Mouse (Mus musculus) liver, embryonic 15.5 days (tissue): ENCODE results near the gene Creb5. TPM values are rescaled to one million over a fixed set of nuclear protein-coding genes. Genes with fewer than 3 reads are reported as not detected.

Source experiments
- ATAC-seq: fragments of 200-750 bp; cut with Nextera tagmentation; 2 replicates; pipeline ENCODE4 v1.8.0; 2017; ENCODE audit warnings: moderate number of reproducible peaks, mild to moderate bottlenecking, moderate library complexity; ENCODE audit not compliant: insufficient read depth
- H3K27ac ChIP-seq: fragments of 300-500 bp; sonication (generic); replicated peaks from 2 replicates; pipeline ENCODE4 v1.5.1; 2015; ENCODE audit warnings: mild to moderate bottlenecking, inconsistent platforms
- H3K27me3 ChIP-seq: fragments of 300-500 bp; sonication (generic); 2 replicates; pipeline ENCODE4 v1.6.1; 2015; ENCODE audit warnings: mild to moderate bottlenecking, inconsistent platforms
- H3K36me3 ChIP-seq: fragments of 300-500 bp; sonication (generic); replicated peaks from 2 replicates; pipeline ENCODE4 v1.6.1; 2015; ENCODE audit warnings: moderate library complexity, mild to moderate bottlenecking, inconsistent platforms
- H3K4me1 ChIP-seq: fragments of 300-500 bp; sonication (generic); replicated peaks from 2 replicates; pipeline ENCODE4 v1.6.1; 2015; ENCODE audit warnings: inconsistent platforms
- H3K4me2 ChIP-seq: fragments of 300-500 bp; sonication (generic); 2 replicates; pipeline ENCODE4 v1.6.1; 2015; ENCODE audit warnings: moderate library complexity, mild to moderate bottlenecking, inconsistent platforms
- H3K4me3 ChIP-seq: fragments of 300-500 bp; sonication (generic); replicated peaks from 2 replicates; pipeline ENCODE4 v1.5.1; 2015; ENCODE audit warnings: mild to moderate bottlenecking, inconsistent platforms
- H3K9ac ChIP-seq: fragments of 300-500 bp; sonication (generic); 2 replicates; pipeline ENCODE4 v1.6.1; 2015; ENCODE audit warnings: moderate library complexity, mild to moderate bottlenecking, inconsistent platforms
- H3K9me3 ChIP-seq: fragments of 300-500 bp; sonication (generic); replicated peaks from 2 replicates; pipeline ENCODE4 v1.6.1; 2016; ENCODE audit warnings: inconsistent platforms
- WGBS: fragments of 180-500 bp; shearing (Covaris S2); methylation state at CpG from one replicate; pipeline ENCODE4 v1.1.7; 2015; ENCODE audit warnings: mixed read lengths; ENCODE audit not compliant: insufficient replicate concordance; 5-methylcytosine and 5-hydroxymethylcytosine counted together
- polyA plus RNA-seq: library from polyadenylated mRNA; unstranded; fragments of >200 nt; fragmentation: Nextera tagmentation; extraction: Ambion mirVana; gene quantifications from 2 replicates; pipeline ENCODE4 v1.2.1, GENCODE M21; 2015

Gene Creb5
- polyA plus RNA-seq, 1 experiment from 2014 or later, result 0.33 TPM

DNA sequence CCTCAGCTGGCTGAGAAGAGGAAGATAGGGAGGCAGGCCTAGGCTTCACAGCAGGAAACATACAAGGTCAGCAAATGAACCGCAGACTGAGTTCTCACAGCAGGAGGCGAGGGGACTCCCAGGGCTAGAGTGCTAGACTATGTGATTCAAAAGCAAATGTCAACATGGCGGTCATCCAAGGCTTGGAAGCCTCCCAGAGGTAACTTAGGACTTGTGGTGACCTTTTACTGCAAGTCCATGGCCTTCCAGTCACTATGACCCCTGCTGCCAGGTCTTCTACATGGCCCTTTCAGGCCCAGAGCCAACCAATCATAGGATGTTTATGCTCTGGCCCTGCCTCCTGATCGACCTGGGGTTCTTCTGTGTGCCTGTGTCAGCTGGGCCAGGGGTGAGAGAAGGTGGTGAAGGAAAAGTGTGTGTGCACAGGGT, 209.3 kb downstream of the Creb5 start:
- Histone ChIP-seq H3K4me3 (no peak overlapping the region), H3K4me2 (no peak overlapping the region), H3K27ac (no peak overlapping the region), H3K27me3 (no peaks in the 10 kb centered on the region), H3K4me1 (no peaks in the 10 kb centered on the region; the same call in 1 of the 2 replicates), H3K36me3 (no peaks in the 10 kb centered on the region), H3K9me3 (no peaks in the 10 kb centered on the region), H3K9ac (no peak overlapping the region)
- 44% methylated on average over 4 of the region's 4 CpGs for WGBS
- ATAC-seq, result peak; percentile 85

DNA sequence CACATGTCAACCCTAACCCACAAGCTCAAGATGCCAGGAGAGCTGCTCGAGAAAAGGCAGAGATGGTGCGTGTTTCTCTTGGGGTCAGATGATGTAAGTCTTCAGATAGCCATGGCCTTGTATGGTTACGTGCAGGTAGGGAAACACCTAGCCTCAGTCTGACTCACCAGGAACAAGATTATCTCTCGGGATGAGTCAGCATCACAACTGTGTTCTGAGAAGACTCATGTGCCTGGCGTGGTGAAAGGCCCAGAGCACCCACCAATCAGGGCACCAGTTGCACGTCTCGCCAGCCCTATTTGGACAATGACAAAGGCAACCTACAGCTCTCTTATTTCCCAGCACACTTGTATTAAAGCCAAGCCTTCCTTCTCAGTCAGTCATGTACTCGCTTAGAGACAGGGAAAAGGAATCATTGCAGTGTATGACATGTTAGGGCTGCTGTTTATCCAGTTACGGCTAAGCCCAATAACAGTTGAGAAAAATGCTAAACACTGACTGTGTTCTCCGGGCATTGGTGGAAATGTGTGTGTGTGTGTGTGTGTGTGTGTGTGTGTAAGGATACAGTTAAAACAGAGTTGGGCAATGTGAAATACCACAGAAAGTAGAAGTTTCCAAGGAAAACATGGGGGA, 210.9 kb downstream of the Creb5 start:
- 60% methylated on average over 10 of the region's 10 CpGs for WGBS
- no peaks in the 10 kb centered on the region for H3K36me3 ChIP-seq
- no peaks in the 10 kb centered on the region; the same call in 1 of the 2 replicates for H3K4me1 ChIP-seq
- no peaks in the 10 kb centered on the region for H3K9me3 ChIP-seq
- H3K9ac ChIP-seq, result no peak overlapping the region
- H3K27ac ChIP-seq, result no peak overlapping the region
- no peak overlapping the region for H3K4me3 ChIP-seq
- no peak overlapping the region for H3K4me2 ChIP-seq
- ATAC-seq, result no peak
- H3K27me3 ChIP-seq, result no peaks in the 10 kb centered on the region

DNA sequence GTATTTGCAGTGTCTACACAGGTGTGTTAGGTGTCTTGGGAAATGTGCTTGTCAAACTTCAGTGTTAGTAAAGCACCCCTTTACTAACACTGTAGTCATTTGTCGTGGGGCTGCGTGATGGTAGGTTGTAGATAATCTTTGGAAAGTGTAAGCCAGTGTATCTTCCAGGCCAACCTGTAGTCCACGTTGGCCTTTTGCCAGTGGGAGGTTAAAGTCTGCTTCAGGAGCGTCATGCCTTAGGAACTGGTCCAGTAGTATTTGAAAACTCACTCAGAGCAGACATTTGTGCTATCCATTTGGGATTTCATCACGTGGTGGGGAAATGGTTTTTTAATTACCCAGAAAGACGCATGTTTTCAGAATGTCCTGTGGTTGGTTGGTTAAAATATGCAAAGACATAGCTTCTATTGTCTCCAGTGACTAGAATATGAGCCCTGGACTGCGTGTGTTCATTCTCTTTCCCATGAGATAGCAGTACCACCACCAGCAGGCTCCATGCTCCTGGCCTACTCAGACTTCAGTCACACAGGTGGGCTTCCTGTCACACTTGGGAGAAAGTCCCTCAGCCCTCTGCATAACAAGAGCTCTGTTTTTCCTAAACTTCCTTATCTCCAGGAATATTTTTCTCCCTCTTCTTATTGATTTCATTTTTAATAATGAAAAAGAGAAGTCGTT, 212.7 kb downstream of the Creb5 start:
- no peaks in the 10 kb centered on the region for H3K36me3 ChIP-seq
- no peak overlapping the region for H3K9ac ChIP-seq
- WGBS, result 59% methylated on average over 8 of the region's 8 CpGs
- no peak overlapping the region for H3K4me3 ChIP-seq
- no peak overlapping the region for H3K27ac ChIP-seq
- no peaks in the 10 kb centered on the region for H3K9me3 ChIP-seq
- no peak overlapping the region for H3K4me2 ChIP-seq
- H3K27me3 ChIP-seq, result no peaks in the 10 kb centered on the region
- no peak for ATAC-seq
- no peaks in the 10 kb centered on the region; the same call in 1 of the 2 replicates for H3K4me1 ChIP-seq

DNA sequence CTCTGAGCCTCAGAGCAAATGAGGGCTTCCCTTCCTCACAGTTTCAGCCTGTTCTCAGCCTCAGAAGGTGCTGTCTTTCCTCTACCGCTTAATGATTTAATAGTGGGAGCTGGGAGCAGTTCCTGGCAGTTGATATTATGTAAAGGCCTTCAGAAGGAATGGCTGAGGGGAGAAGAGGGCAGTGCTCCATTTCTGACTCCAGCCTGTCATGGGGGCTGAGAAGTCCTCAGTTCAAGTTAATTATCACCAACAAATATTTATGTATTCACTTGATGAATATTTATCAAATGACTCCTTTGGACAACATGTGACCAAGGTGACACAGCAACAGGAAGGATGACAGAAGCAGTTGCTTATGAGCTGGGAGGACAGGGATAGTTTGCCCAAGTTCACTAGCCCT, 214.2 kb downstream of the Creb5 start:
- Histone ChIP-seq H3K9ac (no peak overlapping the region), H3K4me1 (no peaks in the 10 kb centered on the region; the same call in 1 of the 2 replicates), H3K4me2 (no peak overlapping the region), H3K27ac (no peak overlapping the region), H3K4me3 (no peak overlapping the region), H3K27me3 (no peaks in the 10 kb centered on the region), H3K36me3 (no peaks in the 10 kb centered on the region), H3K9me3 (no peaks in the 10 kb centered on the region)
- no peak for ATAC-seq
- WGBS, result 72% methylated on average over 1 of the region's 1 CpGs

DNA sequence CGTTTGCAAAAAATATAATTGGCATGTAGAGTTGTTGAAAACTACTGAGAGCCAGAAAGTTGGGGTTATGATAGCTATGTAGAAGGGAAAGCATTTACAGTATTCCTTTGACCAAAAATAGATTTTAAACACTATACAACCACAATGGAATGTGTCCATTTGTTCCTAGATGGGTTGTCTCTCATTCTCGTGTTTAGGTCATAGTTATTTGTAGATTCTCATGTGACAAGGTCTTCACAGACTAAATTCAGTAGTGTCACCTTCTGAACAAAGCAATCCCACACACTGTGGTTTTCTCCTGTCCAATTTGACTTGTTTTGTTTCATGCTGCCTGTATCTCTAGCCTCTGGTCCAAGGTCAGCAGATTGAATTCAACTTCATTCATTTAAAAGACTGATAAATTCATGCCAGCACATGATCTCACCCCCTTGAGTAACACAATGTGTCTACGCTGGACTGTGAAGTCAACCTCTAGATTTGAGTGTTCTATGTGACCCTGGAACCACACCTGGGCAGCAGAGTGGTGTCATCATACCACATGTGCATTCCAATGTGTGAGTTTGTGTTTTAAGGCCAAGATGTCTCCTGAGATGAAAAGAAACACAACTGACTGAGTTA, 220.0 kb downstream of the Creb5 start:
- H3K4me2 ChIP-seq, result no peak overlapping the region
- H3K27me3 ChIP-seq, result no peaks in the 10 kb centered on the region
- no peak overlapping the region for H3K4me3 ChIP-seq
- no peak overlapping the region for H3K27ac ChIP-seq
- H3K36me3 ChIP-seq, result no peaks in the 10 kb centered on the region
- H3K9ac ChIP-seq, result no peak overlapping the region
- no peaks in the 10 kb centered on the region for H3K4me1 ChIP-seq
- WGBS, result 40% methylated on average over 3 of the region's 3 CpGs
- no peaks in the 10 kb centered on the region for H3K9me3 ChIP-seq
- ATAC-seq, result no peak

DNA sequence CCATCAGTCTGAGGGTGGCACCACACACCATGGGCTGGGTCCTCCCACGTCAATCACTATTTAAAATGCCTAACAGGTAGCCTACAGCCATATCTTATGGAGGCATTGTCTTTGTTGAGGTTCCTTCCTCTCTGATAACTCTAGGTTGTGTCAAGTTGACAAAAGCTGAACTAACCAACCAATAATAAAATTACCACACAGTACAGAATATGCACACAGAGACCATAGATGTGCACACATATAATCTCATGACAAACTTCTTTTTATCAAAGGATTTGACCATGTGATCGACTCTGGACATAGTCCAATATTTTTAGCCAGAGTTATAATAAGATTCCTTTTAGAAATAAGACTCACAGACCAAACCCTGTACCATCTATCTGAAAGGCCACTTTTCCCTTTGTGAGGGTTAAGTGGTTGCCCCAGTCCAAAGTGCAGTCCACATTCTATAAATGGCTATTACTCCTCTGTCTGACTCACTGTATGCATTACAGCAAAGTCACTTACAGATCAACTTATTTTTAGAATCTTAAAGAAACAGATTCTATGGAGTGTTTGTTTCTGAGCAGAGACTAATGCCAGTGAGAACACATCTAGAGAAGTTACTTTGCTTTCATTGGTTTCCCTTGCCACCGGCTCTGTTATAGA, 221.9 kb downstream of the Creb5 start:
- 52% methylated on average over 3 of the region's 3 CpGs for whole genome bisulfite sequencing
- no peak overlapping the region for H3K4me3 ChIP-seq
- H3K4me1 ChIP-seq, result no peaks in the 10 kb centered on the region
- ATAC-seq, result no peak
- no peak overlapping the region for H3K9ac ChIP-seq
- no peaks in the 10 kb centered on the region for H3K9me3 ChIP-seq
- no peaks in the 10 kb centered on the region for H3K36me3 ChIP-seq
- no peaks in the 10 kb centered on the region for H3K27me3 ChIP-seq
- H3K4me2 ChIP-seq, result no peak overlapping the region
- no peak overlapping the region for H3K27ac ChIP-seq

DNA sequence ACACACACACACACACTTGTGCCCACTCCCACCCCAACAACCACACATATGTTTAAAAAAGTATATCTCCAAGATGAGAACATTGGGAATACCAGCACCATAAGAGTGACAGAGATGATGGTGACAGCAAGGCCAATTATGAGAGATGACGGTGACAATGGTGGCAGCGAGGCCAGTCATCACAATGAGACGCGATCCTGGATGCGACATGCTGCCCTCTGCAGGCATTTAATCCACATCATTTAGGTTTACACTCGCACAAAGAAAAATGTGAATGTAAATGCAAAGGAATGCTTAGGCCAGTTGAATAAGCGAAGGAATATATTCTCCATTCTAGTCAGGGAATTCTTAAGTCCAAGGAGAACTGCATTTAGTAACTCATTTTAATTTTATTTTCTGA, 222.9 kb downstream of the Creb5 start:
- no peak overlapping the region for H3K4me2 ChIP-seq

DNA sequence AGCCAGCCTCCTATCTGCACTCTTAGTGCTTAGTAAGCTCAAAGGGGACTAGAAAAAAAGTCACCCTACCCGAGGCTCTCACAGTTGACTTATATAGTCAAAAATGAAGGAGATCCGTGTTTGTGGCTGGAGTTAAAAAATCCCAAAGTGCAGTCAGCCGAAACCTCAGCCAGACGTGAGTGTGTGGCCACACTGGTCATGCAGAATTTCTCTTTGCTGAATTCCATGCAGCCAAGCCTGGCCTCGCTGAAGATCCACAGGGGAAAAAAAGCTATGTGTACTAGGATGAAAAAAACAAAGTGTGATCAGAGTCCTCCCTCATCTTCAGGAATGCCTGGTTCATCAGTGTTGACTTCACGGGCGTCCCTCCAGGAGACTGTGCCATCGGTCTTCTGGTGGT, 225.2 kb downstream of the Creb5 start:
- no peak overlapping the region for H3K9ac ChIP-seq
- H3K27ac ChIP-seq, result no peak overlapping the region
- WGBS, result 57% methylated on average over 8 of the region's 8 CpGs
- no peaks in the 10 kb centered on the region for H3K9me3 ChIP-seq
- ATAC-seq, result no peak
- no peak overlapping the region for H3K4me2 ChIP-seq
- H3K4me1 ChIP-seq, result no peaks in the 10 kb centered on the region
- H3K27me3 ChIP-seq, result no peaks in the 10 kb centered on the region
- H3K36me3 ChIP-seq, result no peaks in the 10 kb centered on the region
- H3K4me3 ChIP-seq, result no peak overlapping the region

More for the DNA sequence above, 222.9 kb downstream of the Creb5 start:
- no peak overlapping the region for H3K9ac ChIP-seq
- H3K27ac ChIP-seq, result no peak overlapping the region
- no peaks in the 10 kb centered on the region for H3K27me3 ChIP-seq
- no peaks in the 10 kb centered on the region for H3K9me3 ChIP-seq
- H3K4me1 ChIP-seq, result no peaks in the 10 kb centered on the region
- 46% methylated on average over 7 of the region's 7 CpGs for WGBS
- no peaks in the 10 kb centered on the region for H3K36me3 ChIP-seq
- no peak overlapping the region for H3K4me3 ChIP-seq
- ATAC-seq, result no peak

DNA sequence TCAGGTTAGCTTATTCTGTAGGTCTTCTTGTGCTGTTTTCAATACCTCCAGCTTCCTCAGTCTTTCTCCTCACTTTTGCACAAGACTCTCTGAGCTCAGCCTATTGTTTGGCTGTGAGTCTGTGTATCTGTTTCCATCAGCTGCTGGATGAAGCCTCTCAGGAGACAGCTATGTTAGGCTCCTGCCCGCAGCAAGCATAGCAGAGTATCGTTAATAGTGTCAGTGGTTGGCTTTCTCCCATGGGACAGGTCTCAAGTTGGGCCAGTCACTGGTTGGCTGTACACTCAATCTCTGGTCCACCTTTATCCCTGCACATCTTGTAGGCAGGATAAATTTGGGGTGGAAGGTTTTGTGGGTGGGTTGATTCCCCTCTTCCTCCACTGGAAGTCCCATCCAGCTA, 226.3 kb downstream of the Creb5 start:
- H3K4me2 ChIP-seq, result no peak overlapping the region
- no peaks in the 10 kb centered on the region for H3K4me1 ChIP-seq
- H3K27me3 ChIP-seq, result no peaks in the 10 kb centered on the region
- no peaks in the 10 kb centered on the region for H3K36me3 ChIP-seq
- WGBS, result 64% methylated on average over 2 of the region's 2 CpGs
- ATAC-seq, result no peak
- H3K9me3 ChIP-seq, result no peaks in the 10 kb centered on the region
- H3K9ac ChIP-seq, result no peak overlapping the region
- H3K4me3 ChIP-seq, result no peak overlapping the region
- H3K27ac ChIP-seq, result no peak overlapping the region

DNA sequence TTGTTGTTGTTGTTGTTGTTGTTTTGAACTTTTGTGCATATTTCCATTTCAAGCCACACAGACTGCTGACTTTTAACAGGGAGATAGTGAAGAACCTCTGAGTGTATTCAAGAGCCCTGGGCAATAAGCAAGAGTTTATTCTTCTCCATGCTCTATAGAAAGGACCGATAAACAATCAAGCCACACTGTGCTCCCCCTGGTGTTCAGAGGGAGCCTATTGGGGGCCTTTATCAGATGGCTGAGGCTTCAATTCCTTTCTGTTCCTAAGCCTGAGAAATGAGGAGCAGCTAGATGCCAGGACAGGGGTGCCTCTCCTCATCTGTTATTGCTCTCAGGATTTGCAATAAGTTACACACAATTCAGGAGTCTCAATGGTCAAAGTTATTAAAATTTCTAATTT, 227.8 kb downstream of the Creb5 start:
- no peak overlapping the region for H3K4me3 ChIP-seq
- ATAC-seq, result no peak
- WGBS, result 35% methylated on average over 1 of the region's 1 CpGs
- no peak overlapping the region for H3K27ac ChIP-seq
- no peaks in the 10 kb centered on the region for H3K9me3 ChIP-seq
- no peaks in the 10 kb centered on the region for H3K36me3 ChIP-seq
- no peak overlapping the region for H3K9ac ChIP-seq
- H3K4me1 ChIP-seq, result no peaks in the 10 kb centered on the region
- no peaks in the 10 kb centered on the region for H3K27me3 ChIP-seq
- H3K4me2 ChIP-seq, result no peak overlapping the region

DNA sequence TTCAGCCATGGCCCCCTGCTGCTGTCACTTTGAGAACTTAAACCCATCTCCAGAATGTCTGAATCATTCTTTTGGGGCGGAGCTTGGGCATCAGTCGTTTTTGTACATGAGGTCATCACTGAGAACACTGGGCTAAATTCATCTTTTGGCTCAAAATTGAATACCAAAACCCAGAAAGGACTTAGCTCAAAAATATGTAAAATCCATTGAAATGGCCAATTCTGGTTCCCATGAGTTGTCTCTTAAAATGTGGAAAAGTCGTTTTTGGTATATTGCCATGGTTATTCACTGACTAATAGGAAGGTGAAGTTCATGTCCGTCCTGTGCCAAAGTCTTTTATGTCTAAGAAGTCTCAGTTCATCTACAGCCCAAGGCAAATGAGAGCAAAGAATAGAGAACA, 228.5 kb downstream of the Creb5 start:
- Histone ChIP-seq H3K4me2 (no peak overlapping the region), H3K9me3 (no peaks in the 10 kb centered on the region), H3K27ac (no peak overlapping the region), H3K27me3 (no peaks in the 10 kb centered on the region), H3K36me3 (no peaks in the 10 kb centered on the region), H3K4me1 (no peaks in the 10 kb centered on the region), H3K9ac (no peak overlapping the region), H3K4me3 (no peak overlapping the region)
- ATAC-seq, result no peak
- WGBS, result 50% methylated on average over 4 of the region's 4 CpGs
